Mouse (Mus musculus) cerebellum, adult 18-20 months (tissue): ENCODE measurements at regions not wholly inside any gene's neighbourhood (a gene's known extent, or its start where the extent isn't known, plus 50 kb on each side); places are given as distances from the start of the nearest gene placed in this dataset.

Source experiments
- DNase-seq, 2 experiments: peaks; one replicate each; pipeline ENCODE4 v3.0.0; 2021

DNA sequence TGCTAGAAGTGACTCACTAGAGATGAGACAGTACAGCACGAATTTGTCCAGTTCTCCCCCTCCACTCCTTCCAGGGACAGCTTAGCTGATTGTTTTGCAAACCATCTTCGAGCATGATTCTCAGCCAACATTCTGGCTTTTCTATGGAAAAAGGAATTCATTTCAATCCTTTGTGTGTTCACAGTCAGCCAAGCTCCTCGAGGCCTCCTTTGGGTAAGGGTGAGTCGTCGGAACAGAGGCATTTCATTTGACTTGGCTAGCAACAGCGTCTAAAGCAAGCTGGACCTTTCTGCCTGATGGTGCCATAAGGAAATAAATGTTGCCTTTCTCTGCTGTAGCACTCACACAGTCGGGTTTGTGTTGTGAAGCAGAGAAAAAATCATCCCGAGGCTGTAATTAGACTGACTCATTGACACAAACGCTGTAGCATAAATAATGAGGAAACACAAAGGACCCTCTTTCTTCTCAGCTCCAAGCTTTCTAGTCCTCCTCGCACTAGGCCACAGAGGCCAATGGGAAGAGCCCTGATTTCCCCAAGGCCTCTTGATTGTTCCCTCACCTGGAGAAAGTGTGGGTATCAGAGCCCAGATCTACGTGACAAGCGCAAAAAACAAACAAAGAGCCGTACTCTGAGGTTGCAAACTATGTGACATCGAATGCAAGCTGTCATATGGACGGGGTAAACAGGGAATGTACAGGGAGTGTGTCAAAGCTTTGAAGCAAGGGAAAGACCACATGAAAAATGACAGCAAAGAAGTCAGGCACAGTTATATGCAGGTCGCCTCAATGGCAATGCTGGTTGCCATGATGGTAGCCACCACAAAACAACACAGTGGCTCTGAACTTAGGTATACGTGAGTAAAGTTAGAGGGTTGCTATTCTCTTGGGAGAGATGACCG is 232.3 kb downstream of the Rnd3 start:
- DNase-seq: no peak

GRCm38 (mm10) chr2:50915149-50915548 is 233.8 kb downstream of the Rnd3 start:
- DNase-seq: no peak

- no peak for DNase-seq
These were observed 234.7 kb downstream of the Rnd3 start for GRCm38 (mm10) chr2:50914176-50914575.

- no peak for DNase-seq
These were observed 240.1 kb downstream of the Rnd3 start for GRCm38 (mm10) chr2:50908762-50909161.

- no peak for DNase-seq
These were observed 246.2 kb downstream of the Rnd3 start for GRCm38 (mm10) chr2:50902701-50903100.

- no peak for DNase-seq
These were observed 246.7 kb downstream of the Rnd3 start for GRCm38 (mm10) chr2:50902220-50902619.

DNA sequence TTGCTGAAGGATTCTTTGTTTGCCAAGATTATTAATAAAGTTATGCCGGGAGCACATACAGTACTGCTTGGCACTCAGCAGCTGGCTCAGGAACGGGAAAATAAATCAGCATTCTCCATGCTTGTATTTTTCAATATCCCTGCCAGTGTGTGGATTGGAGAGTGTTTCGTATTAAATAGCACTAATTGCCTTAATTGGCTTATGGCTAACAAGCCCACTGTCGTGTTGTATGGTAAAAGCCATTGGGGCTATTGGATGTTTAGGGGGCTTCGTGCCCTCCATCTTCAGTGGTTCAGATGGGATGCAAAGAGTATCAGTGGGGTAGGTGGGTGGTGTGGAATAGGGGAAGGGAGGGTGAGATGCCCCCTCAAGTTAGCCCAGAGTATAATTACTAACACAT is 259.9 kb downstream of the Rnd3 start:
- no peak for DNase-seq

DNA sequence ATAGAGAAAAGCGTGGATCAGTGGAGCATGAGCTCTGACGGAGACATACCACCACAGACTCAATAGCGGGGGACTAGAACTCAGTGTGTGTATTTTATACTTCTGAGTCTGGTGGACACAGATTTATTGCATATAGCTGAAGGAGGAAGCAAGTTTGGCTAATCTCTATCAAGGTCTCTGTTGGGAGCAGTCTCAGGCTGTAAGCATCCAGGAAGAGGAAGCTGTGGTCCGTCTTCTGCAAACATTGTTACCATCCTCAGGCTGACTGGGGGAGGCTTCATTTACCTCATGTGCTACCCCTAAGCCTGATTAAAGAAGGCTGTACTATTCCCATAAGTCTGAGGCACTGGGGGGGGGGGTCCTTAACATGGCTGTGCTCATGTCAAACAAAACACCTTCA is 261.0 kb downstream of the Rnd3 start:
- no peak for DNase-seq

- no peak for DNase-seq
These were observed 263.0 kb downstream of the Rnd3 start for GRCm38 (mm10) chr2:50885924-50886315.

DNA sequence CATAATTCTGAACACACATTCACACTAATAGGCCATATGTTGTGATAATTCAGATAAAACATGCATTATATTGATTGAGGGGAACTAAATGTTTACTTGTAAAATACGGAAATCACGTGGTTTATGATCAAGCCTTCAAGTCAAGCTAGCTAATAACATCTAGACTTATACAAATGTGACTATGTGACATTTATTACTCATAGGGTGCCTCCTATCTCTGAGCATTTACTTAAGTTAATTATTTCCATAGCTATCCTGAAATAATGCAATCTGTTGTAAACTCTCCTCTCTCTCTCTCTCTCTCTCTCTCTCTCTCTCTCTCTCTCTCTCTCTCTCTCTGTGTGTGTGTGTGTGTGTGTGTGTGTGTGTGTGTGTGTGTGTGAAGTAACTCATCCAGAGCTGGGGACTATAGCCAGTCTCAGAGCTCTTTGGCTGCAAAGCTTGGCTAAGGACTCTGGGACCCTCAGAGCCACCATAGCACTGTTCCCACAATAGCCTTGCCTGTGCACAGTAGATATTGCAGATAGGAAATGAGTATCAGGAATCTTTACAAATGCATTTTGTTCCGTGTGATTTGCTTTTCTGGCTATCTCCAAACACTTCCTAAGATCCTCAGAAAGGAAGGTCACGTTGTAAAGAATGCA is 263.5 kb downstream of the Rnd3 start:
- no peak for DNase-seq

DNA sequence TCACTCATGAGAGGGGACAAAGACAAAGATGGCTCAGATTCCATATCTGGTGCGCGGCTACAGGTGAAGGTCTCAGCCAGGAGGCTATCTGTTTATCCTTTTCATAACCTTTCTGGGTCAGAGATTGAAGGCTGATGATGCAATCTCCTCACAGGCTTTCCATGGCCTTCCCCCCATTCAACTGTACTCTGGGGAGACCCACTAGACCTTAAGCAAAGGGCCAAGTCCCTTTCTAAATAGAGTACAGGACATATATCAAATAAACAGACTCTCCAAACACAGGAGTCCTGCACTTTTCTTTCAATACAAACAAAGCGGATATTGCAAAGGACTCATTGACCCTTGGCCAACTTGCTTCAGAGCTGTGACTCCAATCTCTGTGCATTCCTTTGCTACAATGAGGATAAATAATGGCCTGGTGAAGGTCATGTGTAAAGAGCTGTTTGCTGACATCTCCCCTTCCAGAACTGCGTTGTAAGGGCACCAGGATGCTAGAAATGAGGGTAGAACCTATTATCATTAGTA is 267.3 kb downstream of the Rnd3 start:
- DNase-seq: no peak

DNA sequence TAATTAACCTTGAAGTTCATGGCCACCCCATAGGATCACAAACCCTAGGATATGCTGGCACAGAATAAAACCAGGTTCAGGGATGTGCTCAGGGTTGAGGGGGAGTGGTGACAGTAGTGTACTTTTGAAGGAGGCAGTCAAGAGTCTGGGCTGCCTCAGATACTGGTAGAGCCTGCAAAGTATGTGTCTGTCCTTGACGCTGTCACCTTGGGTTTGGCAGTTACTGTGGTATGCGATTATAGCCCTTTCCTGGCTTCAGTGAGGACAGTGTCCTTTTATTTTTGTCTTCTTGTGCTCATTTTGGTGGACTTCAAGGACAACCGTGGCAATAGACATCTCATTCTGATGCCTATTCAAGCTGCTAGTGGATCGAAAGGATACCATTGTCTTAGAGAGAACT is 268.1 kb downstream of the Rnd3 start:
- DNase-seq: no peak

- no peak for DNase-seq
These were observed 271.2 kb downstream of the Rnd3 start for GRCm38 (mm10) chr2:50877716-50878115.

DNA sequence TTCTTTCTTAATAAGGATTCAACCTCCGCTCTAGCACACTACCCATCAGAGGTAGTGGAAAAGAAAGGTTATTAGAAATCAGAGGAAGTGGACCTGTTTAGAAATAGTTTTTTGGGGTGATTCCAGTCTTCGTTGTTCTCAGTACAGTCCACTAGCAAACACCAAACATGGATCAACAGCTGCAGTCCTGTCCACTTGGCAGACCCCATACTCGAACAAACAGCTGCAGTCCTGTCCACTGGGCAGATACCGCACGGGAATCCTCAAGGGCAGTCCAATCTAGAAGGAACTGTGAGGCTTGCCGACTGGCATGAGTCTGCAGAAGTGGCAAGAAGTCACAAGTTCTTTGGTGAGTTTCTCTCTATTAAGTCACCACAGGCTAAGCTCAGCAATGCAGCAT is 273.8 kb downstream of the Rnd3 start:
- no peak for DNase-seq

GRCm38 (mm10) chr2:50853538-50854244 is 295.2 kb downstream of the Rnd3 start:
- DNase-seq: no peak

- no peak for DNase-seq
These were observed 296.4 kb downstream of the Rnd3 start for GRCm38 (mm10) chr2:50852413-50852919.

DNA sequence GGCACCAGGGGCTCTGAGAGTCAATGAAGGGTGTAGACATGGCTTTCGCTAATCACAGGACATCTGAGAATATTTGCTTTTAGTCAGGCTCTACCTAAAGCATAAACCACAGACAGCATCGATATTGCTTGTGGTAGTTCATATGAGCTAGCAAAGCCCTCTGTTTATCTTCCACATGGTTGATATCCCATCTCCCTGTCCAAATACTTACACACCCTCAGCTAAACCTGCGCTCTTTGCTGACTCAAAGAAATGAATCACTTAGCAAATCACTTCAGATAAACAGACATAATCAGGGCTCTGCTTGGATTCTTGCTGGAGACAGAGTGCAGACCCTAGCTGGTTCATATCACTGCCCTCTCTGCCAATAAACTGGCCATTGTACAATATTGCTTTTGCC is 298.8 kb downstream of the Rnd3 start:
- DNase-seq: no peak

DNA sequence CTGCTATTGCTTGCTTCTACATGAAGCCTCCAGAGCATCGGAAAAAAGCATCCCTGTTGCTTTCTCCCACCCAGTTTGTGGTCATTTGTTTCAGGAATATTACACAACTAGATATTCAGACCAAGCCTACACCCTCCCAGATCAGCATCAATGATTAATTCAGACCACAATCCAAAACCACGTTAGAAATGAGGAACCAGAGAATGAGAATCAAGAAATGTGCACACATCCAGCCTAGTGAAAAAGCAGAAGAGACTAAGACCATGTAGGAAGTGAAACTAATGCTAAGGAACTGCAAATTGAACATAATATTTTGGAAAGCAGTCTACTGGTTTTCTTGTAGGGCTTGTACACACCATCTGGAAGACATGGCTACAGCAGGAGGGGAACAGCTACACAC is 307.0 kb downstream of the Rnd3 start:
- no peak for DNase-seq

DNA sequence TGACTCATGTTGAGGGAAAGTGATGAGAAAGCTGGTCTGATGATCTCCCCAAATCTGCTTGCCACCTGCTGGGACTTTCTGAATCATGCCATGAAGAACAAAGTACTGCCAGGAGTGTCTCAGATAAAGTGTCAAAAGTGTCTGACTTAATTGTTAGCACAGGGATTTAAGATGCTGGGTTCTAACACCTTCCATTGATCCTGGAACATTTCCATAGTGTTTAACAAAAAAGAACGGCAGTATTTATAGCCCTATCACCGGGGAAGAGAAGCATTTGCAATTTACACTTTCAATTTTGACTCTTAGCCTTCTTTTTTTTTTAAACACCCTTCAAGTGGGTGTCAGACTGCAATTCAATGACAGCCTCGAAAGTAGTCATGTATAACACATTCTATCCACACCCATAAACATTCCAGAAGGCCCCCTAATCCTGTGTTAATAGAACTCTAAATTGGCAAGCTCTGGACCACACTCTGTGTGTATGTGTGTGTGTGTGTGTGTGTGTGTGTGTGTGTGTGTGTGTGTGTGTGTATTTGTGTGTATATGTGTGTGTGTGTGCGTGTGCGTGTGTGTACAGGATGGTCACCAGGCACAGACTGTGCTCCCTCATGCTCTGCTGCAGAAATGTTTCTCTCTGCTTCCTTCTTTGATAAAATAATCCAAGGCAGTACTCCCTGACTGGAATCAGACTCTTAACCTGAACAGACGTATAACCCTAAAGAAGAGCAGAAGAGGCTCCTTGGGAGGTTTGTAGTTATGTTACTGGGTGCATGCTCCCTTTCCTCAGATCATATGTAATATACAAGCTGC is 313.2 kb downstream of the Rnd3 start:
- no peak for DNase-seq

GRCm38 (mm10) chr2:50833791-50834190 is 315.1 kb downstream of the Rnd3 start:
- DNase-seq: no peak

GRCm38 (mm10) chr2:50832471-50832870 is 316.4 kb downstream of the Rnd3 start:
- no peak for DNase-seq

- no peak for DNase-seq
These were observed 318.7 kb downstream of the Rnd3 start for GRCm38 (mm10) chr2:50830056-50830720.
